Mouse (Mus musculus): ENCODE results near the gene Vmn1r54. TPM values are rescaled to one million over a fixed set of nuclear protein-coding genes. Genes with fewer than 3 reads are reported as not detected.

Vmn1r54 gene
- polyA plus RNA-seq, 1 experiment from 2014 or later: not detected

Other genes with a start within 250 kb of the Vmn1r54 start
- not detected in 2 replicates for gene Vmn1r47, start 230.2 kb upstream of the Vmn1r54 start, polyA plus RNA-seq (2014; fragmentation: Nextera tagmentation; extraction: Ambion mirVana)
- not detected in 2 replicates for gene Vmn1r48, start 209.5 kb upstream of the Vmn1r54 start, polyA plus RNA-seq (2014; fragmentation: Nextera tagmentation; extraction: Ambion mirVana)
- gene Vmn1r49, start 167.8 kb upstream of the Vmn1r54 start, polyA plus RNA-seq (2014; fragmentation: Nextera tagmentation; extraction: Ambion mirVana): not detected in 2 replicates
- gene Vmn1r50, start 144.9 kb upstream of the Vmn1r54 start, polyA plus RNA-seq (2014; fragmentation: Nextera tagmentation; extraction: Ambion mirVana): not detected in 2 replicates
- gene Vmn1r51, start 123.7 kb upstream of the Vmn1r54 start, polyA plus RNA-seq (2014; fragmentation: Nextera tagmentation; extraction: Ambion mirVana): not detected in 2 replicates
- gene Vmn1r52, start 71.5 kb upstream of the Vmn1r54 start, polyA plus RNA-seq (2014; fragmentation: Nextera tagmentation; extraction: Ambion mirVana): not detected in 2 replicates
- not detected in 2 replicates for gene V1ra8, start 43.5 kb upstream of the Vmn1r54 start, polyA plus RNA-seq (2014; fragmentation: Nextera tagmentation; extraction: Ambion mirVana)
- gene Vmn1r53, start 21.9 kb upstream of the Vmn1r54 start, polyA plus RNA-seq (2014; fragmentation: Nextera tagmentation; extraction: Ambion mirVana): not detected in 2 replicates
- not detected in 2 replicates for gene BC048671, start 54.9 kb downstream of the Vmn1r54 start, polyA plus RNA-seq (2014; fragmentation: Nextera tagmentation; extraction: Ambion mirVana)
- not detected in 2 replicates for gene Chst13, start 78.9 kb downstream of the Vmn1r54 start, polyA plus RNA-seq (2014; fragmentation: Nextera tagmentation; extraction: Ambion mirVana)
- 0.07 and 0.14 TPM in 2 replicates for gene Uroc1, start 87.0 kb downstream of the Vmn1r54 start, polyA plus RNA-seq (2014; fragmentation: Nextera tagmentation; extraction: Ambion mirVana)
- gene Zxdc, start 123.2 kb downstream of the Vmn1r54 start, polyA plus RNA-seq (2014; fragmentation: Nextera tagmentation; extraction: Ambion mirVana): 7.6 and 8.1 TPM in 2 replicates
- 0.57 and 0.91 TPM in 2 replicates for gene Cfap100, start 182.5 kb downstream of the Vmn1r54 start, polyA plus RNA-seq (2014; fragmentation: Nextera tagmentation; extraction: Ambion mirVana)
- gene Klf15, start 216.3 kb downstream of the Vmn1r54 start, polyA plus RNA-seq (2014; fragmentation: Nextera tagmentation; extraction: Ambion mirVana): 3.6 and 3.8 TPM in 2 replicates
- gene Aldh1l1, start 240.1 kb downstream of the Vmn1r54 start, polyA plus RNA-seq (2014; fragmentation: Nextera tagmentation; extraction: Ambion mirVana): 0.57 and 1.4 TPM in 2 replicates

All from limb, embryonic 11.5 days (tissue).